Mouse (Mus musculus) urinary bladder, postnatal 10 days (tissue): ENCODE data around the gene Gsdme.

Experiments
- DNase-seq: peaks from one replicate; pipeline ENCODE4 v3.0.0; 2022; ENCODE audit warnings: low spot score

Gsdme gene

GRCm38 (mm10) chr6:50263670-50264069, at the start of gene Gsdme:
Gene Gsdme, minus strand, starts transcription at chr6:50263862.
- DNase-seq: no peak

GRCm38 (mm10) chr6:50312647-50313046, 49.0 kb upstream of the Gsdme start:
- DNase-seq: peak; percentile 22

- no peak for DNase-seq
Measured at GRCm38 (mm10) chr6:50309019-50309418, 45.4 kb upstream of the Gsdme start.

- DNase-seq: no peak
Measured at GRCm38 (mm10) chr6:50306625-50307024, 43.0 kb upstream of the Gsdme start.

GRCm38 (mm10) chr6:50304949-50305491, 41.4 kb upstream of the Gsdme start:
- peak; percentile 41 for DNase-seq

GRCm38 (mm10) chr6:50301121-50301520, 37.5 kb upstream of the Gsdme start:
- DNase-seq: no peak

GRCm38 (mm10) chr6:50300622-50301021, 37.0 kb upstream of the Gsdme start:
- no peak for DNase-seq

GRCm38 (mm10) chr6:50299071-50299470, 35.4 kb upstream of the Gsdme start:
- DNase-seq: no peak

GRCm38 (mm10) chr6:50297671-50298070, 34.0 kb upstream of the Gsdme start:
- no peak for DNase-seq

GRCm38 (mm10) chr6:50295136-50295535, 31.5 kb upstream of the Gsdme start:
- no peak for DNase-seq

- DNase-seq: no peak
Measured at GRCm38 (mm10) chr6:50294128-50294527, 30.5 kb upstream of the Gsdme start.

GRCm38 (mm10) chr6:50291650-50292049, 28.0 kb upstream of the Gsdme start:
- no peak for DNase-seq

- no peak for DNase-seq
Measured at GRCm38 (mm10) chr6:50286881-50287280, 23.2 kb upstream of the Gsdme start.

GRCm38 (mm10) chr6:50279642-50280041, 16.0 kb upstream of the Gsdme start:
- DNase-seq: no peak

GRCm38 (mm10) chr6:50273947-50274346, 10.3 kb upstream of the Gsdme start:
- DNase-seq: no peak

GRCm38 (mm10) chr6:50273416-50273815, 9.8 kb upstream of the Gsdme start:
- no peak for DNase-seq

GRCm38 (mm10) chr6:50262310-50262709, 1.4 kb downstream of the Gsdme start:
- no peak for DNase-seq

- no peak for DNase-seq
Measured at GRCm38 (mm10) chr6:50261922-50262261, 1.8 kb downstream of the Gsdme start.

GRCm38 (mm10) chr6:50261201-50261921, 2.3 kb downstream of the Gsdme start:
- peak; percentile 35 for DNase-seq

- no peak for DNase-seq
Measured at GRCm38 (mm10) chr6:50255356-50255755, 8.3 kb downstream of the Gsdme start.

GRCm38 (mm10) chr6:50254723-50255184, 8.9 kb downstream of the Gsdme start:
- no peak for DNase-seq

- DNase-seq: no peak
Measured at GRCm38 (mm10) chr6:50252690-50253089, 11.0 kb downstream of the Gsdme start.

GRCm38 (mm10) chr6:50247791-50248190, 15.9 kb downstream of the Gsdme start:
- DNase-seq: no peak

GRCm38 (mm10) chr6:50247356-50247755, 16.3 kb downstream of the Gsdme start:
- no peak for DNase-seq
